Mouse (Mus musculus): ENCODE data around the gene Comp. TPM values are rescaled to one million over a fixed set of nuclear protein-coding genes. Genes with fewer than 3 reads are reported as not detected.
A peak's percentile ranks its signal among the peaks of the same experiment; 100 is the strongest.

Comp gene
- 26.4 and 40.8 TPM in 2 replicates for polyA plus RNA-seq (2015; fragmentation: Nextera tagmentation; extraction: Ambion mirVana)

- Histone ChIP-seq H3K27ac (peak within 1 kb of the TSS; percentile 35; the same call in 1 of the 2 replicates), H3K27me3 (peaks cover 74% of the 10 kb centered on the region), H3K4me3 (peak within 1 kb of the TSS; percentile 45), H3K4me2 (replicated peaks) (peak within 1 kb of the TSS; percentile 64), H3K36me3 (no peaks in the 10 kb centered on the region), H3K9me3 (no peaks in the 10 kb centered on the region), H3K4me1 (peaks cover 55% of the 10 kb centered on the region), H3K9ac (peak within 1 kb of the TSS; percentile 46)
- no peak; the same call in 1 of the 2 replicates for ATAC-seq (ENCODE audit: low FRiP score, low read depth)
- WGBS = 3% methylated on average over 47 of the region's 47 CpGs
Measured at GRCm38 (mm10) chr8:70373397-70374317, at the start of gene Comp. Gene Comp, plus strand, starts transcription at chr8:70373558.

DNA sequence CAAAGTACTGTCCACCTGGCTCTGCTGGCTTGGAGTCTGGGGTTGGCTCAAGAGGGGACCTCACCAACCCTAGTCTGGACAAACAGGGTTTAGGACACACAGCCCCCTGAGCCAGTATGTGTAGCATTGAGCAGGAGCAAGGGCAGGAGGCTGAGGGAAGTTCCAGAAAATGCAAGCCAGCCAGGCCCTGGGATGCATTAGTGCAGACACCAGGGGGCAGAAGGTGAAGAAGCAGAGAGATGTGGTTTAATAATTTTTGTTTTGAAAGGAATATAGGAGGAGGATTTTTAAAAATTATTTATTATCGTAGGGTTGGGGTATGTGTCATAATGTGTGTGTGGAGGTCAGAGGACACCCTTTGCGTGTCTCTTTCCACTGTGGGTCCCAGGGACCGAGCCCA is 49.6 kb upstream of the Comp start:
- Histone ChIP-seq H3K27ac (no peak overlapping the region), H3K36me3 (peaks cover 70% of the 10 kb centered on the region), H3K4me3 (no peak overlapping the region), H3K9ac (no peak overlapping the region), H3K9me3 (no peaks in the 10 kb centered on the region), H3K4me1 (no peaks in the 10 kb centered on the region), H3K4me2 (replicated peaks) (no peak overlapping the region), H3K27me3 (no peaks in the 10 kb centered on the region)
- WGBS = 88% methylated on average over 3 of the region's 3 CpGs
- no peak for ATAC-seq (ENCODE audit: low FRiP score, low read depth)

DNA sequence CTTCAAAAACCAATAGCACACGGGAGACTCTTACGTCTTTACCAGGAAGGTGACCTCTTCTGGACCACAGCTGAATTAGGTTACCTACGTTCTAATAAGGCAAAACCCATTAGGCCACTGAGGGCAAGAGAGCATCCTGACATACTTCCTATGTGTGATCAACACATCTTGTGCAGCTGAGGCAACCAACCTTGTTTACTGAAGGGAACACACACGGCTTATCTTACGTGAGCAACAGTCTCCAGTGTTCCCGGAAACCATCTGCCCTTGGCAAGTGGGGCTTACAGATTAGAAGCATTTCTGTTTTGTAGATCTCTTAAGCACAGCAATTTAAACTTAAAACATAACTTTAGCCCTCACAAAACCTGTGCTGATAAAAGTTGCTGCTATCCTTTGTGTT is 45.8 kb upstream of the Comp start:
- peaks cover 7% of the 10 kb centered on the region for H3K27me3 ChIP-seq
- H3K4me3 ChIP-seq = no peak overlapping the region
- peaks cover 66% of the 10 kb centered on the region for H3K36me3 ChIP-seq
- no peak for ATAC-seq (ENCODE audit: low FRiP score, low read depth)
- 94% methylated on average over 6 of the region's 6 CpGs for WGBS
- no peak overlapping the region for H3K27ac ChIP-seq
- H3K4me1 ChIP-seq = peaks cover 26% of the 10 kb centered on the region
- H3K9me3 ChIP-seq = no peaks in the 10 kb centered on the region
- H3K9ac ChIP-seq = no peak overlapping the region
- H3K4me2 ChIP-seq (replicated peaks) = no peak overlapping the region

DNA sequence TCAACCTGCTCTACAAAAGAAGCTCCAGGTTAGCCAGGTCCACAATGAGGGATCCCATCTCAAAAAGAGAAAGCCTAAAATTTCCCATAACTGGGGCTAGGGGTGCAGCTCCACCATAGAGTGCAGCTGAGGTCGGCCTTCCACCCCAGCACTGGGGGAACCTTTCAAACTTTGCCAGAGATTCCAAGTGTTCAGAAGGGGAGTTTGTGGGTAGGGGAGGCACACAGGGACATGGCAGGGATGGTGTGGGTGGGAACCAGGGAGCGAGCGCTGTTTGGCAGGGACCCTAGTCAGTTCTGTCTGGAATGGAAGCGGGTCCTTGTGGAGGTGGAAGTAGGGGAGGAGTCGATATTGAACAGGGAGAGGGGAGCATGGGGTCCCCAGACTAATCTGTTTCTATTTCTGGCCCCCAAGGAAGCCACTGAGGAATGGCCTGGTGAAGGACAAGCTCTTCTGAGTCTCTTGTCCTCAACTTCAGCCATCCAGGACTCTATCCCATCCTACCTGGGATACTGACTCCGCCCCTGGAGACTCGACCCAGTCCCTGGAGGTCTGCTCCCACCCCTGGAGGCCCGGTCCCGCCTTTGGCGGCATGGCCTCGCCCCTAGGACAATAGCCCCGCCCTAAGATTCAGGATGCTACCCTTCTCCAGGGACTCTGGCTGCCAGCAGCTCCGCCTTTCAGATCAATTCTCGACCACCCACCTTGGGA is 44.1 kb upstream of the Comp start, which contains the start of gene Gdf1:
Gene Gdf1 (plus strand): TSS at position 694 of the 711 bp plus-strand sequence.
- peaks cover 7% of the 10 kb centered on the region for H3K27me3 ChIP-seq
- ATAC-seq (ENCODE audit: low FRiP score, low read depth) = no peak
- 31% methylated on average over 14 of the region's 14 CpGs for WGBS
- H3K4me1 ChIP-seq = peaks cover 26% of the 10 kb centered on the region
- H3K4me3 ChIP-seq = peak within 1 kb of the TSS; percentile 25
- H3K4me2 ChIP-seq (replicated peaks) = peak within 1 kb of the TSS; percentile 57
- H3K9ac ChIP-seq = peak within 1 kb of the TSS; percentile 61
- no peaks in the 10 kb centered on the region for H3K9me3 ChIP-seq
- H3K27ac ChIP-seq = peak within 1 kb of the TSS; percentile 10; the same call in 1 of the 2 replicates
- H3K36me3 ChIP-seq = peaks cover 68% of the 10 kb centered on the region

DNA sequence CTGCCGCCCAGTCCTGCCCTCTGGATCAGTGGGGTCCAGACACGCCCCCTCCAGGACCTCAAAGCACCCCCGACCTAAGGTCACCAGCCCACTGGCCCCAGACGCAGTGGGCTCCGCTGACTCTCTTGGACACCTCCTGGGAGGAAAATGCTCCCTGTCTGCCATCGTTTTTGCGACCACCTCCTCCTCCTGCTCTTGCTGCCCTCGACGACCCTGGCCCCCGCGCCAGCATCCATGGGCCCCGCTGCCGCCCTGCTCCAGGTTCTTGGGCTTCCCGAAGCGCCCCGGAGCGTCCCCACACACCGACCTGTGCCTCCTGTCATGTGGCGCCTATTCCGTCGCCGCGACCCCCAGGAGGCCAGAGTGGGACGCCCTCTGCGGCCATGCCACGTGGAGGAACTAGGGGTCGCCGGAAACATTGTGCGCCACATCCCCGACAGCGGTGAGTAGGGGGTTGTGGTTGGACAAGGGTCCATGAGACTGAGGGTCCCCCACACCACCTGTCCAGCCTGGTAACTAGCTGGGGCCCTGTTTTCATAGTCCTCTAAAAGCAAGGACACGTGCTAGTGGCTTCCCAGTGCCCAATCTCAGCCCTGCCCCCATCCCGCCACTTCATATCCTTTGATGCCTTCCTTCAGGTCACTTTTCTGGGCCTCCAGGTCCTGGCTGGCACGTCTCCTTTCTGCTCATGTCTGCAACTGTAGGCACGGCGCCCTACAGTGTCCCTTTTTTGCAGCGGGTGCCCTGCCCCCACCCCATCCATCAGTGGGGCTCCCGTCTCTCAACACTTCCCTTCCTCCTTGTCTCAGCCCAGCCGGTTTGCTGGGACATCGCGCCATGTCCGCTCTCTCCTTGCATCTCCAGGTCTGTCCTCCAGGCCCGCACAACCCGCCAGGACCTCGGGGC is 43.3 kb upstream of the Comp start:
- Histone ChIP-seq H3K4me3 (peak overlapping the region; percentile 25), H3K36me3 (peaks cover 68% of the 10 kb centered on the region), H3K9ac (peak overlapping the region; percentile 61), H3K4me1 (peaks cover 26% of the 10 kb centered on the region), H3K27ac (peak overlapping the region; percentile 10; the same call in 1 of the 2 replicates), H3K27me3 (peaks cover 7% of the 10 kb centered on the region), H3K4me2 (replicated peaks) (peak overlapping the region; percentile 57), H3K9me3 (no peaks in the 10 kb centered on the region)
- 9% methylated on average over 45 of the region's 45 CpGs for WGBS
- peak; percentile 17; the same call in 1 of the 2 replicates for ATAC-seq (ENCODE audit: low FRiP score, low read depth)

DNA sequence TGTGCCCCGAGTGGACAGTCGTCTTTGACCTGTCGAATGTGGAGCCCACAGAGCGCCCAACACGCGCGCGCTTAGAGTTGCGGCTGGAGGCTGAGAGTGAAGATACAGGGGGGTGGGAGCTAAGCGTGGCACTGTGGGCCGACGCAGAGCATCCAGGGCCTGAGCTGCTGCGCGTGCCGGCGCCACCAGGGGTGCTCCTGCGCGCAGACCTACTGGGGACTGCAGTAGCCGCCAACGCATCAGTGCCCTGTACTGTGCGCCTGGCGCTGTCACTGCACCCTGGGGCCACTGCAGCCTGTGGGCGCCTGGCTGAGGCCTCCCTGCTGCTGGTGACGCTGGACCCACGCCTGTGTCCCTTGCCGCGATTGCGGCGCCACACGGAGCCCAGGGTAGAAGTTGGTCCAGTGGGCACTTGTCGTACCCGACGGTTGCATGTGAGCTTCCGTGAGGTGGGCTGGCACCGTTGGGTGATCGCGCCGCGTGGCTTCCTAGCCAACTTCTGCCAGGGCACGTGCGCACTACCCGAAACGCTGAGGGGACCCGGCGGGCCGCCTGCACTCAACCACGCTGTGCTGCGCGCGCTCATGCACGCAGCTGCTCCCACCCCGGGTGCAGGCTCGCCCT is 42.5 kb upstream of the Comp start:
- 32% methylated on average over 53 of the region's 53 CpGs for WGBS
- H3K27ac ChIP-seq = peak overlapping the region; percentile 10; the same call in 1 of the 2 replicates
- H3K9ac ChIP-seq = peak overlapping the region; percentile 61
- peak overlapping the region; percentile 25 for H3K4me3 ChIP-seq
- H3K4me2 ChIP-seq (replicated peaks) = peak overlapping the region; percentile 57
- peaks cover 26% of the 10 kb centered on the region for H3K4me1 ChIP-seq
- peaks cover 7% of the 10 kb centered on the region for H3K27me3 ChIP-seq
- peaks cover 76% of the 10 kb centered on the region for H3K36me3 ChIP-seq
- peak; percentile 76 for ATAC-seq (ENCODE audit: low FRiP score, low read depth)
- no peaks in the 10 kb centered on the region for H3K9me3 ChIP-seq

GRCm38 (mm10) chr8:70331526-70331925 is 41.8 kb upstream of the Comp start:
- no peak overlapping the region; the same call in 1 of the 2 replicates for H3K9ac ChIP-seq

DNA sequence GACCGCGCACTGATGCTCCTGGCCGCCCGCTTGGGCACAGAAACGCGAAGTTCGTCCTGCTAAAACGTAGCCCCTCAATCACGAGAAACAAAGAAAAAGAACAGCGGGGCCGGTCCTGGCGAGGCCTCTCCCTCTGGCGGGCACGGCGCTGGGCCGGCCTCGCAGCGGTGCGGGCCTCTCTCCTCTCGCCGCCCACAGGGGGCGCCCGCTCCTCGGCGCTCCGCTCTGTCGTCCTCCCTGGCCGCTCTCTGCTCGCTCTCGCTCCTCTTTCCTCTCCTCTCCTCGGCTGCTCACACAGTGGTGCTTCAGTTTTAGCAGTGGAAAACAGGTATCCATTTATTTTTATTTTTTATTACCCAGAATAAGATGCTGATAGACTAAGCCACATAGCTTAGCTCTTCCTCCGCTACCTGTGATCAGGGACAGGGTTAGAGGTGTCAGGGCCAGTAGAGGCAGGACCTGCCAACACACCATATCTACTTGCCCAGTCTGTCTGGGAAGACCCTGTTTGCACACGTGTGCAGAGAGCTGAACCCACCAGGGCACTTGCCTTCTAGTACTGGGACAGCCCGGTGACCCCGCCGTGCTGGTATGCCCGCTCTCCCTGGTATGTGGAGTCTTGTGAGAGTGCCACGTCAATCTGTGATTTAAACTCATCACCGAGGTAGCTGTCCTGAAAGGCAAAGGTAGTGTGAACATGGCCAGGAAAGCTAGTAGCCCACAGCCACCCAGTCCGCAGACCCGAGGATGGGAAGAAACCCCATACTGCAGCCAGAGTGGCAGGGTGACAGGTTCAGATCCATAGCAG is 41.1 kb upstream of the Comp start:
- Histone ChIP-seq H3K4me2 (replicated peaks) (peak overlapping the region; percentile 38; the same call in 1 of the 2 replicates), H3K4me3 (no peak overlapping the region), H3K4me1 (peaks cover 26% of the 10 kb centered on the region), H3K36me3 (peaks cover 78% of the 10 kb centered on the region), H3K27me3 (peaks cover 7% of the 10 kb centered on the region), H3K27ac (peak overlapping the region; percentile 48; the same call in 1 of the 2 replicates), H3K9me3 (no peaks in the 10 kb centered on the region), H3K9ac (peak overlapping the region; percentile 25; the same call in 1 of the 2 replicates)
- peak; percentile 80 for ATAC-seq (ENCODE audit: low FRiP score, low read depth)
- 23% methylated on average over 40 of the region's 41 CpGs for WGBS

More at GRCm38 (mm10) chr8:70331526-70331925, 41.8 kb upstream of the Comp start:
- peaks cover 26% of the 10 kb centered on the region for H3K4me1 ChIP-seq
- H3K36me3 ChIP-seq = peaks cover 78% of the 10 kb centered on the region
- no peak overlapping the region for H3K4me3 ChIP-seq
- H3K4me2 ChIP-seq (replicated peaks) = peak overlapping the region; percentile 15
- H3K9me3 ChIP-seq = no peaks in the 10 kb centered on the region
- no peak for ATAC-seq (ENCODE audit: low FRiP score, low read depth)
- peaks cover 7% of the 10 kb centered on the region for H3K27me3 ChIP-seq
- 58% methylated on average over 19 of the region's 19 CpGs for WGBS
- no peak overlapping the region for H3K27ac ChIP-seq

DNA sequence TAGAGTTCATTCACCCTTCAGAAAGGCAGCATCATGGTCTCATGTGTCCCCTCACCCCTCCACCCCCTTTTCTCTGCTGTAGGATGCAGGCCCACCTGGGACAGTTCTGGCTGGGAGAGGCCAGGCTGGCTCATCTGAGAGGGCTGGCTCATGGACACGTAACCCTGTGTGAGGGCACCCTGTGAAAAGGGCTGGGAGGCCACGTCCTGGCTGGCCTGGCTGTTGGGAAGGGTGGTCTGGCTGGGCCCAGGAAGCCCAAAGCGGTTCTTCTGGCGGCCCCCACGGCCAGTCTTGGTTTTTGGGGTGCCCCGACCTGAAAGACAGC is 40.5 kb upstream of the Comp start:
- H3K9ac ChIP-seq = no peak overlapping the region
- peaks cover 7% of the 10 kb centered on the region for H3K27me3 ChIP-seq
- H3K36me3 ChIP-seq = peaks cover 78% of the 10 kb centered on the region
- H3K4me3 ChIP-seq = no peak overlapping the region
- H3K27ac ChIP-seq = no peak overlapping the region
- H3K4me2 ChIP-seq (replicated peaks) = no peak overlapping the region
- 94% methylated on average over 6 of the region's 6 CpGs for WGBS
- peaks cover 26% of the 10 kb centered on the region for H3K4me1 ChIP-seq
- no peak for ATAC-seq (ENCODE audit: low FRiP score, low read depth)
- H3K9me3 ChIP-seq = no peaks in the 10 kb centered on the region

DNA sequence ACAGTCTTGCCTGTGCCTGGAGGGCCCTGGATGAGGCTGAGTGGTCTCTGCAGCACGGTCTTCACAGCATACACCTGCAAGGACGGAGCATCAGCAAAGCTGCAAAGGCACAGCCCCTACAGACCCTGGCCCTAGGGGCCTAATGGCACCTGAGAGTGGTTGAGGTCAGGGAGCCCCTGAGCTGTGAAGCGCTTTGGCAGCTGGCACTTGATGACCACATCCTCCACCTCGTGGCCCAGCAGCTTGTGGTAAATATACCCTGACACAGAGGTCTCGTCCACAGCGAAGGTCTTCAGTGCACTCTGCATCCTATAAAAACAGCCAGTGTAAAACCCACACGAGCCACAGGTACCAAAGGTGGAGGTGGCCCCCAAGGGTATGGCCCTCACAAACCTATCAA is 34.4 kb upstream of the Comp start:
- H3K4me1 ChIP-seq = peaks cover 16% of the 10 kb centered on the region
- no peak overlapping the region for H3K4me3 ChIP-seq
- ATAC-seq (ENCODE audit: low FRiP score, low read depth) = no peak
- WGBS = 90% methylated on average over 7 of the region's 7 CpGs
- no peak overlapping the region for H3K9ac ChIP-seq
- no peak overlapping the region for H3K27ac ChIP-seq
- H3K4me2 ChIP-seq (replicated peaks) = no peak overlapping the region
- H3K9me3 ChIP-seq = no peaks in the 10 kb centered on the region
- peaks cover 99% of the 10 kb centered on the region for H3K36me3 ChIP-seq
- H3K27me3 ChIP-seq = no peaks in the 10 kb centered on the region

Data from limb, embryonic 13.5 days (tissue).